Mouse (Mus musculus) gastrocnemius, postnatal 14 days (tissue): Measurements from ENCODE around the gene Isg20l2. TPM values are rescaled to one million over a fixed set of nuclear protein-coding genes. Genes with fewer than 3 reads are reported as not detected.

Experiments used
- DNase-seq: peaks from one replicate; pipeline ENCODE4 v3.0.0; 2021; ENCODE audit warnings: mixed read lengths
- intact Hi-C: fragments of 180-260 bp; cut with DNase I; formaldehyde crosslinking; loops from one replicate; pipeline ENCODE4 v1.15.1; 2025; ENCODE audit warnings: low total_unique reads
- total RNA-seq, 2 experiments: library from RNA; stranded (reverse); gene quantifications; 2 replicates each; pipeline ENCODE4 v1.2.3; 2021

Gene Isg20l2
- total RNA-seq, 2 experiments from 2014 or later: 9.0 to 9.6 TPM

DNA sequence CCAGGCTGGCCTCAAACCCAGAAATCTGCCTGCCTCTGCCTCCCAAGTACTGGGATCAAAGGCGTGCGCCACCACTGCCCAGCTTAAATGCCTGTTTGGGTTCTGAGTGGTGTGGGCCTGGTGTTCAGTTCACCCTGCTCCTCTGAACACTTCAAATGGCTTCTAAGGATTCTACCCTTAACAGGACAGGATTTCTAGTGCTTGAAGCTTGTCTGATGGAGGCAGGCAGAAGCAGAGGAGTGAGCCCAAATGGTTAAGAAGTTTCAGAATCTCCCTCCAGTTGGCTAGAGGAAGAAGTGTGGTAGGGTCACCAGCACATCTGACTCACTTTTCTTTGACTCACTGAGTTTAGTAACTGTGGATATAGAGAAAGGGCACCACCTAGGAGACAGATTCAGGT lies 20.7 kb upstream of the Isg20l2 start:
- DNase-seq: no peak
- intact Hi-C loops: no loop called here

DNA sequence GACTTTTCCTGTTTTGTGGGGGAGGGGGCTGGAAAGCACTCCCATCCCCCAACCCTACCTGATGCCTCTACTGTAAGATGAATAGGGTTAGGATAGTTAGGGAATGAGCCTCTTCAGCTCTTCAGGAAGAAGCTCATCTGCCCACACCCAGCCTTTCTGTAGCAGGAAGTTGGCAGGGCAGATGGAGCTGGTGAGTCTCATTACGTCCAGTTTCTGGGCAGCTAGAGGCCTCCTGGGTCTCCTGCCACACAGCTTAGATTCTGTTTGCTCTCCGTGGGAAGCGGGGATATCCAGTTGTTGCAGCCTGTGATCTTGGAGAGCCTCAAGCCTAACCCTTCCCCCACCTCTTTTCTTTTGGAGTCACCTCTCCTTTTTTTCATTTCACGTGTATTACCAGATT lies 20.2 kb upstream of the Isg20l2 start:
- no peak for DNase-seq

DNA sequence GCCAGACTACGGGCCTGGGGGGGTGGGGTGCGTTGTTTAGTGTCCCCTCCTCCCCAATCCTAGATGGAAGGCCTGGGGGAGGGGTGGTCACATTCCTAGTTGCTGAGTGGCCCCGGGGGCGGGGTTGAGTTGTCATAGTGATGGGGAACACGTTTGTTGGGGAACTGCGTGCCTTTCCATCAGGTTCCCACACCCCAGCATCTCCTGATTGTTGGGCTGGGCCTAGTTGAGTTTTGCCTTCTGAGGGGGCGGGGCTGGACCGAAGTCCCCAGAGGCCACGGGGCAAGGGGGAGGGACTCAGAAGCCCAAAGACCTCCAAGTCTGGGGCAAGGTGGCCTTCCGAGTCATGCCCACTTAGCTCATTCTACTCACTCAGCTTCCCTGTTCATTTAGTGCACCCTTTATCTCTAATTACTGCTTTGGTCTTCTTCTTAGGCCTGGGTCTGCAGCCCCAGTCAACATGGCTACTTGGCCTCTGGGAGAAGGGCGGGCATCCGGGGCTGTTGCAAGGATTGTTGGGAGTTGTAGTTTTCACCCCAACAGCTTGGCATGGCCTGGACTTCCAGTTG lies 19.5 kb upstream of the Isg20l2 start:
- intact Hi-C loops: no loop called here
- DNase-seq: peak; percentile 83

More for the DNA sequence above, 20.2 kb upstream of the Isg20l2 start:
- intact Hi-C loops: no loop called here

DNA sequence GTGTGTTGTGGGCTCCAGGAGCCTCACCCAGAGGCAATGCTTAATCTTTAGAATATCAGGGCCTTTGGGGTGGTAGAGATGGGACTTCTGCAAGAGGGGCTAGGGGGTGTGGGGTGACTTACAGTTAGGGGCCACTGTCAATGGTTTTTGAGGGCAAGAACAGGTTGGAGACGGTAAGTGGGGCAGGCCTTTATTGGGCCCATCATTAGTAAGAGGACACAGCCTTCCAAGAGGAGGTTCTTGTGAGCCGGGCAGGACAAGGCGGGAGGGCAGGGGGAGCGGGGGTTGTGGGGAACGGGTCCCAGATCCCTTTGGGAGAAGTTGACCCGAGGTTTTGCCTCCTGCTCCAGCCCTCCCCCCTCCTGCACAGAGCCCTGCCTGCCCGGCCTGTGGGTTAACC lies 16.6 kb upstream of the Isg20l2 start:
- intact Hi-C loops: no loop called here

DNA sequence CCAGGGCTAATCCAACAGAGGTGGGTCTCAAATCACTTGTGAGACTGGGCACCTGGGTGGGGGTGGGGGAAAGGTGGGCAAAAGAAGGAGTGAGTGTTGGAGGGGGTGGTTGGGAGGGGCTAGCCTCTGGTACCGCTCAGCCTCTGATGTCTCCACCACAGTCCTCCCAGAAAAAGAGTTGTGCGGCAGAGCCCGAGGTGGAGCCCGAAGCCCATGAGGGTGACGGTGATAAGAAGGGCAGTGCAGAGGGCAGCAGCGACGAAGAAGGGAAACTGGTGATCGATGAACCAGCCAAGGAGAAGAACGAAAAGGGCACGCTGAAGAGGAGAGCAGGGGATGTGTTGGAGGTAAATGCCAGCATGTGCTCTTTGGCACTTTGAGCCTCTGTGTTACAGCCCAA lies 16.2 kb upstream of the Isg20l2 start:
- intact Hi-C loops: no loop called here
- no peak for DNase-seq

More for the DNA sequence above, 16.6 kb upstream of the Isg20l2 start:
- no peak for DNase-seq

DNA sequence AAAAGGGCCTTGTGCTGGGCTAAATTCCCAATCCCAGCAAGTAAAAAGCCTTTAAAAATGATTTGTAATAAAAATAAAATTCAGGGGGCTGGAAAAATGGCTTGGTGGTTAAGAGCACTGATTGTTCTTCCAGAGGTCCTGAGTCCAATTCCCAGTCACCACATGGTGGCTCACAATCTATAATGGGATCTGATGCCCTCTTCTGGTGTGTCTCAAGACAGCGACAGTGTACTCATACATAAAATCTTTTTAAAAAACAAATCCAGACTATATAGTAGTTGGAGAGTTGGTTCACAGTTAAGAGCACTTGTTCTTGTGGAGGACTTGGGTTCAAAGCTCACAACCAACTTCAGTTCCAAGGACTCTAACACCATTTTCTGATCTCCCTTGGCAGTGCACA lies 13.1 kb upstream of the Isg20l2 start:
- intact Hi-C loops: no loop called here
- DNase-seq: no peak

DNA sequence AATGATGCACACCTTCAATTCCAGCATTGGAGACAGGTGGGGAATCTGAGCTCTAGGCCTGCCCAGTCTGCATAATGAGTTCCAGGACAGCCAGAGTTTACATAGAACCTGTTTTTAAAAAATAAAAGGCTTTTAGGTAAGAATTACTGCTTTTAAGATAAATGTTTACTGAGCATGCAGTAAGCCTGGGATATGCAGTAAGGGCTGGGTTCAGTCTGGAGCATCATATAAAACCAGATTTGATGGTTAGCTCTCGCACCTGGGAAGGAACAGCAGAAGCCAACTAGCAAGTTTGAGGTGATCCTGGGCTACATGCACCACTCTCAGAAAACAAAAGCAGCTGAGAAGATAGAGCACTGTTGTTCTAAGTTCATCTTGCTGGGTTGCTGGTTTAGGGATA lies 11.6 kb upstream of the Isg20l2 start:
- intact Hi-C loops: no loop called here

DNA sequence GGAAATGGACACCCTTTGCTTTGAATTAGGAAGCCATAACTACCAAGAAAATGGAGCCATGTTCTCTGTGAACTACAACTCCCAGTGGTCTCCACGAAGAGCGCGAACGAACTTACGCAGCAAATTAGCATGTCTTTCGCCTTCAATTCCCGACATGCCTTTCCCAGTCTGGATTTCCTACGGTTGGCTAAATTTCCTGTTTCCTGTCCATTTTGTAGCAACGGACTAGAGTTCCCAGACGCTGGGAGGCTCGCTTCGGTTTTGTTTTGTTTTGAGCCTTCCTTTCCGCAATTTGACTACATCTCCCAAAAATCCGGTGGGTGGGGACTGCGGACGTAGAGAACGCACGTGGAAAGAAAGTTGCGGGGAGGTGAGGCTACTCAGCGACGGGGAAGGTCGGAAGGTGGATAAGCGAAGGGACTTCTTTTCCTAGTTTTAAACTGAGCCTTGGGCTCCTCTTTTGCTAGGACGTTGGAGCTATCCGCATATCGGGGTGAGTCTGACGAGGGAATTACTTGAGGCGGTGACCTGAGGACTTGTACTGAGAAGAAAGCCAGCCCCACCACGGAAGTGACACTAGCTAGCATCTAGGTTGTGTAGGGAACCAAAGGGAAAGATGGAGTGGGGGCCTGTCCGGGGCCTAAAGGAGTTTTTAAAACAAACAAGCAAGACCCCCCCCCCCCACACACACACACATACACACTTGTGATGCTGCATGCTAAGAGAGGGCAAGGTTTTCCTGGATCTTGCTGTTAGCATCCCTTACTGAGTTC lies 10.6 kb upstream of the Isg20l2 start, which contains the start of gene Mrpl24:
TSS of gene Mrpl24 (plus strand) at position 171 of the 773 bp plus-strand sequence.
- peak; percentile 65 for DNase-seq
- intact Hi-C loops: no loop called here

More for the DNA sequence above, 11.6 kb upstream of the Isg20l2 start:
- DNase-seq: no peak

DNA sequence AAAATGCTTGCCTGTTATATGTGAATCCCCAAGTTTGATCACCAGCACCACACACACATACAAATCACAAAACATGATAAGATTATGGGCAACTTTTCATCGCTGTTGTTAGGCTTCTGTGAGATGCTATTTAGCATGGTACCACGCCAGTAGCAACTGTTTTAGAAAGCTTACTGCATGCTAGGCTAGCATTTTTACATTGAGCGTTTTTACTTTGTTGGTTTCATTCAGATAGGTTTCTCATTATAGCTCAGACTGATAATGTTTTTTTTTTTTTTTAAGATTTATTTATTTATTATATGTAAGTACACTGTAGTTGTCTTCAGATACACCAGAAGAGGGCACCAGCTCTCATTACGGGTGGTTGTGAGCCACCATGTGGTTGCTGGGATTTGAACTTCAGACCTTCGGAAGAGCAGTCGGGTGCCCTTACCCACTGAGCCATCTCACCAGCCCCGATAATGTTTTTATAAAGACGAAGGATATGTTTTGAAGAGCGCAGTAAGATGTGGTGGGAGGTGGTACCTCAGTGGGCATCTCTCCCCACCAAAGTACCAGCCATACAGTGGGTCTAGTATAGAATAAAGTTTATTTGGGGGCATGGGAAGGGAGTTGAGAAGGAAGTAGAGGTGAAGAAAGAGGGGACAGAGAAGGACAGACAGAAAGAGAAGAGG lies 9.7 kb upstream of the Isg20l2 start:
- intact Hi-C loops: no loop called here
- DNase-seq: no peak

DNA sequence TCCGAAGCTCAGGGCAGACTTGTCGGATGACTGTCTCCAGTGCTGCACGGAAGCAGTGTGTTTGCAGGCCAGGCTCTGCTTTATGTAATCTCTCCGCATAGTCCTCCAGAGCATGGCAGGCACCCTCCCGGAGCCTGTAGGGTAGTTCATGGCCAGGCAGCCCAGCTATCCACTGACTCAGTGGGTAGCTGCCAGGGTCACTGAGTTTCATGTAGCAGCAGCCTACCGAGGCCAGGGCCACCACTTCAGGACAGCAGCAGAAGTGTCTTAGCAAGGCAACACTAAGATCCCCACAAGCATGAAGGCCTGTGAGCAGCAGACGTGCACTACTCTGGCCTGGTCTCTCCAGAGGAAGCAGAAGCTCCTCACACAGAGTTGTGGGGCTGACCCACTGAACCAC lies 5.1 kb upstream of the Isg20l2 start:
- no peak for DNase-seq
- intact Hi-C loops: no loop called here

DNA sequence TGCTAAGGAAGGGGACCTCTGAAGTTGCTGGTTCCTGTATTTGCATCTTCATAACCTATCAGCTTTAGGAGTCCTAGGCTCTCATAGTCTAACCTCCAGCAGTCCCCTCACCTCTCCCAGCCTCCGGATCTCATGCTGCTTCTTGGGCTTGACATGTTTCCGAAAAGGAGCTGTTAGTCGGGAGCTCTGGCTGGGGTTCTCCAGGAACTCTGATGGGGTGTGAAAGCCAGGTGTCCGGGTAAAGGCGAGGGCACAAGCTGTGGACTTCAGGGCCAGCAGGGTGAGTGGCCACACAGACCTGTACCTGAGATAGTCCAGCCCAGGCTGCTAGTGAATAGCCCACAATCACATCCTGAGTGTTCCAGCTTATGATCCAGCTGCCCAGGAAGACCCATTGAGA lies 2.7 kb upstream of the Isg20l2 start:
- intact Hi-C loops: no loop called here
- DNase-seq: no peak

DNA sequence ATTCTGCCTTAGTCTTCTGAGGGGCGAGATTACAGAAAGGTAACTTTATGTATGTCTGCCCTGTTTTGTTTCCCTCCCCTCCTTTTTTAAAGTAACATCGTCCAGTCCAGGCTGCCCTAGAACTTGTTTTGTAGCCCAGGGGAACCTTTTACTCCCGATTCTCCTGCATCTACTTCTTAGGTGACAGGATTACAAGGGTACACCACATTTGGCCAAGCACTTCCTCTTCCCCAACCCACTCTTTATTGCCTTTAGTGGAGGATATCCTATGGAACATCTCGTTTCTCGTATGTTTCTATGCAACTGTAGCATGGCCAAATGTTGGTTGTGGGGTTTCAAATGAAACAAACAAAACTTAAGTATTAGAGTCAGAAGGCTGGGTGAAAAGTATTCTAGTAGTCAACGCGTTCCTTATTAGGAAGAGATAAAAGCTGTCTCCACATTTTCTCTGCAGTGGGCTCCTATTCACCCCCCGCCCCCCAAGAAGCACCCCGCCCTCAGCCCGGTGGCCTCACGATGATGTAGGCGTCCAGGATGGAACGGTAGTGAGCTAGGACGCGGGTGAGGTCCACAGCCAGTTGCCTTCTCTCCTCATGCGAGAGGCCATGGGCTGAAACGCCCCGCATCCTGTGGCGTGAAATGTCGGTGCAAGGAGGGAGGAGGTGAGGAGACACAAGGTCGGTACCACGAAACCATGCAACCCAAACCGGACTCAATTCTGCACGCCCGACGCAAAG lies 605 bp upstream of the Isg20l2 start:
- intact Hi-C loops: loop anchor here (10.0 kb wide), 1 partner anchor 55 kb away; no protein-coding TSS in a partner anchor
- DNase-seq: no peak

DNA sequence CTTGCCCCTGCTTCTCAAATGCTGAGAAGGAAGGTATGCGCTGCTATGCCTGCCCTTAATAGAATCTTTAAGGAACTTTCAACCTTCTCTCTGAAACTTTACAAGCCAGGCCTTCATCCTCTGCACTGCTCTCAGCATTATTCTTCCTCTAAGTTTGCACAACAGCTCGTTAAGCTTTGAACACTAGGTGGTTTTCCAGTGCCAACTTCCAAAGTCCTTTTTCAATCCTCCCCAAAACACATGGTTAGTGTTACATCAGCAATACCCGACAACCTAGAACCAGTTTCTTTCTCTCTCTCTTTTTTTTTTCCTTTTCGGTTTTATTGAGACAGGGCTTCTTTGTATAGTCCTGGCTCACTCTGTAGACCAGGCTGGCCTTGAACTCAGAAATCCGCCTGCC lies 3.9 kb downstream of the Isg20l2 start:
- intact Hi-C loops: loop anchor here (10.0 kb wide), 1 partner anchor 51 kb away; no protein-coding TSS in a partner anchor

DNA sequence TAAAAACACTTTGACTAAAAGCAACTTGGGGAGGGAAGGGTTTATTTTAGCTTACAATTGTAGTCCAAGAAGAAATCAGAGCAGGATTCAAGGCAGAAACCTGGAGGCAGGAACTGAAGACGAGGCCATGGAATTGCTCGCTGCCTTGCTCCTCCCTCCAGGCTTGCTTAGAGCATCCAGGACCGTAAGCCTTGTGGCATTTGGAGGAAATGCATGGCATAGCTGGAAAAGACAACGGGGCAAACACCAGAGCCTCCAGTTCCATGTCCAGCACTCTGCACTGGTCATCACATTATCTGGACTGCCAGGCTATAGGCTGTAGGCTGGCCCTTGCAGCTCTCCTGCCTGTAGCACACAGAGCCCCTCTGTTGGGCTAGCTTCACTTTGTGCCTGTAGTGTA lies 4.4 kb downstream of the Isg20l2 start:
- intact Hi-C loops: loop anchor here (10.0 kb wide), 1 partner anchor 50 kb away; no protein-coding TSS in a partner anchor
- no peak for DNase-seq

More for the DNA sequence above, 3.9 kb downstream of the Isg20l2 start:
- no peak for DNase-seq

DNA sequence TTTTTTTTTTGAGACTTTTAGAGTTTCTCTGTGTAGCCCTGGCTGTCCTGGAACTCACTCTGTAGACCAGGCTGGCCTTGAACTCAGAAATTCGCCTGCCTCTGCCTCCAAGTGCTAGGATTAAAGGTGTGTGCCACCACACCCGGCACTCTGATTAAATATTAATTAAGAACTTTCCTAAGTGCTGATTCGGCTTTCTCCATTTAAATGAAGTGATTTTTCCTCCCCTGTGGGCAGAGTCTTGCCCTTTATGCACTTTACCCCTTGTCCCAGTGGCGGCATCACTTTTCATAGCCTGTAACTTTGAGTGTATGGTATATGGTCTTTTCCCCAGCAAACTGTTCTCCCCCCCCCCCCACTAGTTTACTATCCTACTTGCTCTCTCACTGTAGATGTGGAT lies 5.1 kb downstream of the Isg20l2 start:
- DNase-seq: no peak
- intact Hi-C loops: loop anchor here (10.0 kb wide), 1 partner anchor 50 kb away; no protein-coding TSS in a partner anchor

DNA sequence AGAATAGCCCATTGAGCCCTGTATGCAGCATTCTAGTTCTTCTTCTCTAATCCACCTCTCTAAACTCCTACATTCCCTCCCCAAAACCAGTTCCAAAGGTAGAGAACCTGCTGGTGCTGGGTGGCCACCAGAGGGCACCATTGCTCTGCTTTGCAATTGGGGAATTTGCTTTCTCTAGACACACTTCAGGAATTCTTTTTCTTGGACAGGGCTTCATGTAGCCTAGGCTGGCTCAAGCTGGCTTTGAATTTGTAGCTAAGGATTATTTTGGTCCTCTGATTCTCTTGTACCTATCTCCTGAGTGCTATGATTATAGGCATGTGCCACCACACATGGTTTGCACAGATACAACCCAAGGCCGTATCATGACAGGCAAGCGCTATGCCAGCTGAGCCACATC lies 5.7 kb downstream of the Isg20l2 start:
- intact Hi-C loops: loop anchor here (2.0 to 10.0 kb wide), 2 partner anchors 25 to 49 kb away; no protein-coding TSS in a partner anchor

DNA sequence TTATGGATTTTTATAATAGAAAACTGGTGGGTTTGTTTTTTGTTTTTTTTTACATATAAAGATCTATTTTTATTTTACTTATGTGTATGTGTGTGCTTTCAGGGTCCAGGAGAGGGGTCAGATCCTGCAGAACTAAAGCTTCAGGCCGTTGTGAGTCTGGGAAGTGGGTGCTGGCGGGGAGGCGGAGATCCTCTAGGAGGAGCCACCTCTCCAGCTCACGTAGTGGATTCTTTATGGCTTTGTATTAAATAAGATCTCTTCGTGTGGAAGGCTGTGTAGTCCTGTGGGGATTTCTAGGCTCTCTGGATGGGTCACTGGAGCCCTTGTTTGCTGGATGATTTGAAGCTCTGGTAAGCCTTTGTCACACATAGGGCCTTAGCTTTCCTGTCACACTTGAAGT lies 10.5 kb downstream of the Isg20l2 start:
- intact Hi-C loops: loop anchor here (10.0 kb wide), 1 partner anchor 114 kb away; the partner anchor contains the start of gene Naxe
- DNase-seq: no peak

More for the DNA sequence above, 5.7 kb downstream of the Isg20l2 start:
- peak; percentile 84 for DNase-seq

DNA sequence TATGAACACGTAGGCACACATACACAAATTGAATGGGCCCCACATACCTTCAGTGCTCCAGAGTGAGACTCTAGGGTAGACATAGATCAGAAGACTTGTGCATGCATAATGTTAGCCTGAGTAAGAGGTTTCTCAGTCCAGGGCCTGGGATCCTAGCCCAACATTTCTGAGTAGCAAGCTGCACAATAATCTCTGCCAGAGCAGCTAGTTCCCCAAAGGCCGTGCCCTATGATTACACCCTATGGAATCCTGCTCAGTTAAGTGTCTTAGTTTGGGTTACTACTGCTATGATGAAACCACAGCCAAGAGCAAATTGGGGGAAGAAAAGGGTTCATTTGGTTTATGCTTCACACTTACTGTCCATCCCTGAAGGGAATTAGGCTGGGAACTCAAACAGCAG lies 12.4 kb downstream of the Isg20l2 start:
- intact Hi-C loops: loop anchor here (10.0 kb wide), 1 partner anchor 112 kb away; the partner anchor contains the start of gene Naxe

DNA sequence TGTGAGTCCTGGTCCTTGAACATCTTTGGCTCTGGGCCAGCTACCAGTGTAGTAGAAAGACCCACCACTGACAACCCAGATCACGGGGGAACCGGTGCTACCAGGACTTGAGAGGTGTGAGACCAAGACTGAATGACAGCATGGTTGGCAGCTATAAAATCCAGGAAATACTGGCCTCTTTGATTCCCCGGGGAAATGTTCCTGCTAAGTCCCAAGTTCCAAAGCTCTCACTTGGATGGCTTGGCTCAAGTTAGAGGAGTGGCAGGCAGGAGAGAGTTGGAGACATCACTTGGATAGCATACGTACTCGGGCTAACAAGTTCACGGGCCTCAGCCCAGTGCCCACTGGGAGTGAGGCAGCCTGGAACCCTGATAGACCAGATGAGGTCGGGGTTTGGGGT lies 13.5 kb downstream of the Isg20l2 start:
- no peak for DNase-seq
- intact Hi-C loops: loop anchor here (10.0 kb wide), 1 partner anchor 111 kb away; the partner anchor contains the start of gene Naxe

More for the DNA sequence above, 12.4 kb downstream of the Isg20l2 start:
- no peak for DNase-seq
